Comparison of ENCODE assay signal across 32 mouse cellular contexts in the genomic region with DNA sequence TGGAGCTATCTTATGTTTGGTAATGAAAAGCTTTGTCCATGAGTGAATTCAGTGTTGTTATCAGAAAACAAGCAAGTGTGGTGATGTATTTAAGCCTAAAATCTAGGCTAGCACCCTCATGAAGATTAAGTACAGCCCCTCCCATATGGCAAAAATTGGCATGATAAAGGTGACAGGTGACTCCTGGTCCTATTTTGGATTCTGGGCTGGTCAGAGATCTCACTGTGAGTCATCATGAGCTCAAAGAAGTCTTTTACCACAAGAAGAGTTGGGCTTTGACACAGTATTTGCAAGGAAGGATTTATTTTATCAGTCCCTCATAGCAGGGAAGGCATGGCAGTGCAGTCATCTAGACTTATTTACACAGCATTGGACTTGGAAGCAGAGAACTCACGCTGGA. TPM values are rescaled to one million over a fixed set of nuclear protein-coding genes. Genes with fewer than 3 reads are reported as not detected.
DNase-seq lines count a peak whose midpoint lies in the region; ATAC-seq and TF ChIP-seq lines count a peak whose summit lies in the region.
"Had no signal": no experiment of that assay in that cellular context is flagged by ENCODE, and none has a peak within 500 bp of the region (broad histone marks: within the 10 kb centered on the region; RNA-seq: fewer than 3 reads in every experiment).

No protein-coding gene starts in this region.

- intact Hi-C loops in gastrocnemius, adult 2 months (cut with DNase I) = no loop called here
- intact Hi-C loops in gastrocnemius, postnatal 14 days (cut with DNase I; ENCODE audit: low total_unique reads) = no loop called here

- DNase-seq in cerebellum, adult 11-12 months = peak; percentile 25
- DNase-seq in cerebellum, postnatal 10 days = no peak
- DNase-seq in gastrocnemius, adult 2 months = no peak
- DNase-seq in gastrocnemius, postnatal 14 days = no peak
- DNase-seq in brain, adult 2 months (ENCODE audit: low read depth, low spot score) = peak; percentile 17
- no peak for DNase-seq in layer of hippocampus, adult 18-20 months (ENCODE audit: low spot score in 2 of 2)
- DNase-seq: adrenal gland, postnatal 25 days; heart, postnatal 14 days; kidney, adult 11 months; kidney, postnatal 14 days; layer of hippocampus, postnatal 36 days; liver; lung, adult 2 months; lung, postnatal 10 days; midbrain, embryonic 14.5 days; right cerebral cortex, postnatal 4 days had no signal

- H3K4me3 ChIP-seq in gastrocnemius, adult 2 months = no peak overlapping the region
- H3K4me3 ChIP-seq in macrophage (ENCODE audit: inconsistent target) = no peak overlapping the region
- H3K4me3 ChIP-seq in neural tube, embryonic 15.5 days (replicated peaks) = no peak overlapping the region
- H3K4me3 ChIP-seq: forebrain, embryonic 10.5 days; forebrain, embryonic 15.5 days; hindbrain, embryonic 10.5 days; hindbrain, embryonic 15.5 days had no signal

- no peaks in the 10 kb centered on the region for H3K9me3 ChIP-seq in neural tube, embryonic 15.5 days (replicated peaks)
- H3K9me3 ChIP-seq: forebrain, embryonic 10.5 days; forebrain, embryonic 15.5 days; hindbrain, embryonic 10.5 days; hindbrain, embryonic 15.5 days had no signal

- H3K4me2 ChIP-seq in neural tube, embryonic 15.5 days = no peak overlapping the region
- H3K4me2 ChIP-seq: forebrain, embryonic 15.5 days; hindbrain, embryonic 15.5 days had no signal

- H3K4me1 ChIP-seq in neural tube, embryonic 15.5 days = no peaks in the 10 kb centered on the region
- H3K4me1 ChIP-seq: forebrain, embryonic 10.5 days; forebrain, embryonic 15.5 days; hindbrain, embryonic 10.5 days; hindbrain, embryonic 15.5 days had no signal

- H3K79me2 ChIP-seq in macrophage (ENCODE audit: inconsistent target) = no peaks in the 10 kb centered on the region

- H3K9ac ChIP-seq in neural tube, embryonic 15.5 days (replicated peaks) = no peak overlapping the region
- H3K9ac ChIP-seq: forebrain, embryonic 15.5 days; hindbrain, embryonic 15.5 days; liver, embryonic 14.5 days had no signal

- TF ChIP-seq CTCF in gastrocnemius, adult 2 months (IDR thresholded peaks at IDR 0.05) = no peak

- H3K27me3 ChIP-seq in neural tube, embryonic 15.5 days (replicated peaks) = no peaks in the 10 kb centered on the region
- H3K27me3 ChIP-seq: forebrain, embryonic 15.5 days; hindbrain, embryonic 15.5 days had no signal

- peak overlapping the region; percentile 28; the same call in 1 of the 2 replicates for H3K27ac ChIP-seq in gastrocnemius, adult 2 months
- H3K27ac ChIP-seq in macrophage = peak overlapping the region; percentile 78
- no peak overlapping the region for H3K27ac ChIP-seq in neural tube, embryonic 15.5 days (replicated peaks)
- H3K27ac ChIP-seq: forebrain, embryonic 10.5 days; forebrain, embryonic 15.5 days; hindbrain, embryonic 10.5 days; hindbrain, embryonic 15.5 days; liver, embryonic 14.5 days had no signal

- ATAC-seq in neural tube, embryonic 15.5 days (ENCODE audit: low FRiP score) = no peak
- ATAC-seq: forebrain, embryonic 15.5 days; inflammation-experienced regulatory T-cells, adult 6 months had no signal

- WGBS in macrophage (ENCODE audit: missing documents) = 88% methylated on average over 1 of the region's 1 CpGs
- WGBS in neural tube, embryonic 15.5 days = 92% methylated on average over 1 of the region's 1 CpGs

- peaks cover 36% of the 10 kb centered on the region; the same call in 1 of the 2 replicates for H3K36me3 ChIP-seq in macrophage (ENCODE audit: inconsistent target)
- peaks cover 41% of the 10 kb centered on the region for H3K36me3 ChIP-seq in neural tube, embryonic 15.5 days

RNA-seq across cellular contexts. Expression of a gene that starts 9.7 kb away (rescaled TPM):
- total RNA-seq in gastrocnemius, adult 2 months (2021) = under 1 TPM in 1 of 2 experiments, not detected in 1; 0.15 TPM
- total RNA-seq in gastrocnemius, postnatal 14 days (2021) = under 1 TPM in 1 of 2 experiments, not detected in 1; 0.21 TPM
- total RNA-seq in macrophage (2018; cell fraction: chromatin; rRNA removed) = under 1 TPM in 1 of 26 experiments, not detected in 25; 0.33 TPM
- total RNA-seq in macrophage (2018; cell fraction: cytosol; rRNA removed) = under 1 TPM in 10 of 26 experiments, not detected in 16; 0.06 to 0.28 (median 0.10) TPM
- total RNA-seq in macrophage (2018; cell fraction: nucleus; rRNA removed) = under 1 TPM in 2 of 26 experiments, not detected in 24; 0.28 to 0.42 TPM
- polyA plus RNA-seq in macrophage (2018) = 0.09 TPM in 1 of 3 replicates, not detected in the others
- polyA plus RNA-seq in neural tube, embryonic 15.5 days (2015; fragmentation: Nextera tagmentation; extraction: Ambion mirVana) = 1.3 TPM in 1 of 2 replicates, not detected in the other
- not detected for total RNA-seq in layer of hippocampus, adult 18-20 months (2021)
- total RNA-seq: adrenal gland, postnatal 25 days; gastrocnemius, postnatal 4 days; layer of hippocampus, adult 8-10 months; layer of hippocampus, postnatal 36 days; MEL had no signal
- polyA plus RNA-seq: embryonic facial prominence, embryonic 11.5 days; hindbrain, embryonic 10.5 days had no signal

RNA-seq across cellular contexts. Expression of a gene that starts 35.7 kb away (rescaled TPM):
- 100 to 1,000 TPM; 160 to 205 TPM for total RNA-seq in gastrocnemius, adult 2 months (2021)
- total RNA-seq in gastrocnemius, postnatal 14 days (2021) = 100 to 1,000 TPM; 175 to 183 TPM
- total RNA-seq in macrophage (2018; cell fraction: chromatin; rRNA removed) = 100 to 1,000 TPM in 20 of 26 experiments, 10 to 100 TPM in 6; 74.3 to 258 (median 164) TPM
- total RNA-seq in macrophage (2018; cell fraction: cytosol; rRNA removed) = 10 to 100 TPM in 22 of 26 experiments, 1 to 10 TPM in 4; 6.9 to 26.7 (median 14.4) TPM
- 100 to 1,000 TPM in 1 of 26 experiments, 10 to 100 TPM in 25; 29.2 to 106 (median 71.1) TPM for total RNA-seq in macrophage (2018; cell fraction: nucleus; rRNA removed)
- polyA plus RNA-seq in macrophage (2018) = 10.0 to 13.5 TPM (median 12.8 TPM) in 3 replicates
- polyA plus RNA-seq in neural tube, embryonic 15.5 days (2015; fragmentation: Nextera tagmentation; extraction: Ambion mirVana) = 14.4 and 14.7 TPM in 2 replicates
- total RNA-seq in layer of hippocampus, adult 18-20 months (2021) = 10 to 100 TPM; 39.1 to 40.3 TPM

RNA-seq across cellular contexts. Expression of a gene that starts 45.8 kb away (rescaled TPM):
- not detected for total RNA-seq in gastrocnemius, adult 2 months (2021)
- total RNA-seq in gastrocnemius, postnatal 14 days (2021) = not detected
- total RNA-seq in macrophage (2018; cell fraction: chromatin; rRNA removed) = under 1 TPM in 3 of 26 experiments, not detected in 23; 0.17 to 0.25 (median 0.18) TPM
- under 1 TPM in 15 of 26 experiments, not detected in 11; 0.03 to 0.10 (median 0.05) TPM for total RNA-seq in macrophage (2018; cell fraction: cytosol; rRNA removed)
- total RNA-seq in macrophage (2018; cell fraction: nucleus; rRNA removed) = under 1 TPM in 11 of 26 experiments, not detected in 15; 0.06 to 0.60 (median 0.17) TPM
- 0.06 TPM in 1 of 3 replicates, not detected in the others for polyA plus RNA-seq in macrophage (2018)
- 0.06 and 0.08 TPM in 2 replicates for polyA plus RNA-seq in neural tube, embryonic 15.5 days (2015; fragmentation: Nextera tagmentation; extraction: Ambion mirVana)
- not detected for total RNA-seq in layer of hippocampus, adult 18-20 months (2021)
- total RNA-seq: gastrocnemius, adult 18-20 months; gastrocnemius, postnatal 4 days; layer of hippocampus, adult 8-10 months; layer of hippocampus, postnatal 36 days; MEL had no signal
- polyA plus RNA-seq: embryonic facial prominence, embryonic 11.5 days; frontal cortex, adult 2 months; heart, embryonic 14.5 days; kidney, embryonic 14.5 days had no signal

Comparison
In these comparisons a context has a peak if more than half of its experiments do, and no peak if none do; other contexts are left out.
1. DNase-seq: peak in cerebellum, adult 11-12 months (single experiment) and brain, adult 2 months (single experiment); none in cerebellum, postnatal 10 days (0 of 2), gastrocnemius, adult 2 months (single experiment), gastrocnemius, postnatal 14 days (single experiment) and layer of hippocampus, adult 18-20 months (0 of 2).